Mouse (Mus musculus) small intestine, adult 2 months (tissue): ENCODE data around the gene Olfr641. TPM values are rescaled to one million over a fixed set of nuclear protein-coding genes. Genes with fewer than 3 reads are reported as not detected.

ENCODE experiments used
- H3K27ac ChIP-seq: fragments of 200-500 bp; 2 replicates; pipeline ENCODE4 v1.5.1; 2012; ENCODE audit warnings: low read depth, low read length, control low read depth, inconsistent platforms; ENCODE audit not compliant: insufficient read depth
- H3K27me3 ChIP-seq: fragments of 200-500 bp; 2 replicates; pipeline ENCODE4 v1.6.1; 2012; ENCODE audit warnings: mild to moderate bottlenecking, moderate library complexity, low read length, inconsistent platforms; ENCODE audit not compliant: control insufficient read depth, insufficient read depth
- H3K36me3 ChIP-seq: fragments of 200-500 bp; 2 replicates; pipeline ENCODE4 v1.6.1; 2012; ENCODE audit warnings: mild to moderate bottlenecking, low read length, control low read depth, inconsistent platforms; ENCODE audit not compliant: control insufficient read depth, insufficient read depth
- H3K4me1 ChIP-seq: fragments of 200-500 bp; 2 replicates; pipeline ENCODE4 v1.6.1; 2012; ENCODE audit warnings: low read length, inconsistent platforms, mixed read lengths; ENCODE audit not compliant: control insufficient read depth, insufficient read depth, insufficient read length
- H3K4me3 ChIP-seq: fragments of 200-500 bp; 2 replicates; pipeline ENCODE4 v1.5.1; 2012; ENCODE audit warnings: low read depth, mild to moderate bottlenecking, control low read depth, inconsistent platforms, low read length, moderate library complexity
- CTCF ChIP-seq: fragments of 200-500 bp; IDR thresholded peaks from 2 replicates; pipeline ENCODE4 v1.5.1; 2012; ENCODE audit warnings: low read depth, mild to moderate bottlenecking, control low read depth, inconsistent platforms, low read length, moderate library complexity, mixed read lengths; ENCODE audit not compliant: insufficient replicate concordance, insufficient read length; ENCODE audit errors: extremely low read depth
- POLR2A ChIP-seq: fragments of 200-500 bp; IDR thresholded peaks from 2 replicates; pipeline ENCODE4 v1.6.1; 2012; ENCODE audit warnings: low read depth, mild to moderate bottlenecking, control low read depth, inconsistent platforms, low read length, moderate library complexity
- WGBS: fragments of 180-500 bp; shearing (Covaris S2); methylation state at CpG from one replicate; pipeline ENCODE4 v1.1.7; 2018; 5-methylcytosine and 5-hydroxymethylcytosine counted together
- polyA plus RNA-seq: library from polyadenylated mRNA; depleted of rRNA; stranded (reverse); fragments of >200 nt; gene quantifications from 2 replicates; pipeline ENCODE4 v1.2.3, GENCODE M21; 2012; rRNA removed

The Olfr641 gene
- polyA plus RNA-seq, 1 experiment: not detected

DNA sequence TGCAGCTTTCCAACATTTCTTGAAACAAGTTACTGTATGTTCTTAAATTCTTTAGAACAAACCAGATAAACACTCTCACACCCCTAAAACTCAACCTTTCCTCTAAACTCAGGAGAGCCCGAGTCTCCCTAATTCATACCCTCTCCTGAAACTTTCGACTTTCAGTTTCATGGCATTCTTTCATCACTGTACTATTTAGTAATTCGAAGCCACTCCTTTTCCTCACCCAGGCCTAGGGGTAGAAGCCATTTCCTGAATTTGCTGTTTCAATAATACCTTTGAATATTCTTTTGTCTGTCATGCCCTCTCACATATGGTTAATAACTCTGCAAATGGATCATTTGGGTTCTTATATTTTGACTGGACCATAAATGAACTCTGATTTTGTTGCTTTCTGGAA lies 8.3 kb upstream of the Olfr641 start:
- no peak for TF ChIP-seq POLR2A
- no peak for TF ChIP-seq CTCF
- no peak overlapping the region for H3K4me3 ChIP-seq
- H3K4me1 ChIP-seq: no peaks in the 10 kb centered on the region
- WGBS: 76% methylated on average over 3 of the region's 3 CpGs
- no peaks in the 10 kb centered on the region for H3K36me3 ChIP-seq
- H3K27me3 ChIP-seq: no peaks in the 10 kb centered on the region
- H3K27ac ChIP-seq: no peak overlapping the region

DNA sequence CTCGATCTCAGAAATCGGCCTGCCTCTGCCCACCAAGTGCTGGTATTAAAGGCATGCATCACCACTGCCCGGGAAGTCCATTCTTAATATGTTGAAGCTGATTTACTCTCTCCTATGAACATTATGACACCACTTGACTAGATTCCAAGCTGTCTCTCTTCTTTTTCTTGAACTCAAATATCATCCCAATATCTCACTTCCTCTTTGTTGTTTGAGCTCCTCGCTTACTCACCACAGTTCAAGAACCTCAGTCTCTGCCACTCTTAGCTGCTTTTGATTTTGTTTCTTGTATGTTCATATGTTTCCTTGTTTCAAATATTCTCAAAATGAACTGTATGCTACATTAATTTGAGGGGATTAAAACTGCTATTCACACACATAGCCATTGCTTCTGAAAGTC lies 15.5 kb downstream of the Olfr641 start:
- H3K27me3 ChIP-seq: no peaks in the 10 kb centered on the region
- 82% methylated on average over 4 of the region's 4 CpGs for WGBS
- TF ChIP-seq CTCF (no peak), POLR2A (no peak)
- H3K27ac ChIP-seq: no peak overlapping the region
- H3K4me1 ChIP-seq: no peaks in the 10 kb centered on the region
- no peaks in the 10 kb centered on the region for H3K36me3 ChIP-seq
- no peak overlapping the region for H3K4me3 ChIP-seq

DNA sequence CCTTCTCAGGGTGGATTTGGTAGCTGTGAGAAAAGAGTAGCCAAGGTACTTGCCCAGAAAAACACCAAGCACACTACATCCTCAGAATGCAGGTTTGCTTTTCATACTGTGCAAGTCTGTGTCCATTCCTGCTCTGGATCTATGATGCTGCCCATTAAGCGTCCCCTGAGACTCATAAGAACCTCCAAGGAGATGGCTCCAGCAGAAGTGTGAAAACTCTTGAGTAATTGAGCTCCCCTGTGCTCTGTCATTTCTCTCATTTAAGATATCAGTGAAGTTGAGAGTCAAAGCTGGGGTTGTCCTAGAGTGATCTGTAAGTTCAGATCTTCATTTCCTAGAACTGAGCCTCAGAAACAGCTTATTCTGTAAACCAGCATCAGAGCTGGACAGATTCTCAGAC lies 17.3 kb downstream of the Olfr641 start, which contains the start of gene Olfr642:
Olfr642 (minus strand) TSS at position 101 of the 400 bp plus-strand sequence.
- H3K36me3 ChIP-seq: no peaks in the 10 kb centered on the region
- no peaks in the 10 kb centered on the region for H3K4me1 ChIP-seq
- no peaks in the 10 kb centered on the region for H3K27me3 ChIP-seq
- no peak within 1 kb of the TSS for H3K4me3 ChIP-seq
- no peak for TF ChIP-seq POLR2A
- no peak for TF ChIP-seq CTCF
- 58% methylated on average over 1 of the region's 1 CpGs for WGBS
- no peak within 1 kb of the TSS for H3K27ac ChIP-seq

DNA sequence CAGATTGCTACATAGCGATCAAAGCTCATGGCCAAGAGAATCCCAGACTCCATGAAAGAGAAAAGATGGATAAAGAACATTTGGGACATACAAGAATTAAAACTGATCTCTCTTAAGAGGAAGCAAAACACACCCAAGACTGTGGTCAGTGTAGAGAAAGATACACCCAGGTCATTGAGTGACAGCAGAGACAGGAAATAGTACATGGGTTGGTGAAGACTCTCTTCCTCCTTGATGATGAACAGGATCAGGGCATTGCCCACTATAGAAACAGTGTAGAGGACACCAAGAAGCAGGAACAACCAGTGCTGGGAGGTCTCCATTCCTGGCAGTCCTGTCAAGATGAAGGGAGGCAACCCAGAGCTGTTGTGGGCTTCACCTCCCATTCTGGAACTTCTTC lies 24.0 kb downstream of the Olfr641 start:
- no peak for TF ChIP-seq CTCF
- TF ChIP-seq POLR2A: no peak
- Histone ChIP-seq H3K27ac (no peak overlapping the region), H3K27me3 (no peaks in the 10 kb centered on the region), H3K36me3 (no peaks in the 10 kb centered on the region), H3K4me3 (no peak overlapping the region), H3K4me1 (no peaks in the 10 kb centered on the region)
- 88% methylated on average over 1 of the region's 1 CpGs for WGBS

DNA sequence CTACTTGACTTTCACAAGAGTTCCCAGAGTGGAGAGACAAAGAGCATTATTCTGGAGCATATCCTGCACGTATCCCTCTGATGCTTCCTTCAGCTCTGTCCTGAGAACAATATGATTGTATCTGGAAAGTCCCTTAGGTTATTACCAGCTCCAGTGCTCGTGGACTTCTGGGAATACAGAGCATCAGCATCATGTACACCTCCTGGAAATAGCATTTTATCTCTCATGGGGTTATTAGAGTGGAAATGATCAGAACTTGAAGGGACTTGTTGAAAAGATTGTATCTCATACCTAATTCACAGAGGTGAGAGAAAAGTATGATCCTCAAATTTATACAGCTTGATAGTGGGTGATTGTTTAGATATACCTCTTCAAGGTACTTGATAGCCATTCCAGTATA lies 26.1 kb downstream of the Olfr641 start, which contains the start of gene 4930516K23Rik:
4930516K23Rik (minus strand) TSS at position 101 of the 400 bp plus-strand sequence.
- H3K4me3 ChIP-seq: no peak within 1 kb of the TSS
- no peaks in the 10 kb centered on the region for H3K27me3 ChIP-seq
- no peaks in the 10 kb centered on the region for H3K36me3 ChIP-seq
- H3K4me1 ChIP-seq: no peaks in the 10 kb centered on the region
- TF ChIP-seq CTCF (no peak), POLR2A (no peak)
- no peak within 1 kb of the TSS for H3K27ac ChIP-seq
- WGBS: 50% methylated on average over 2 of the region's 2 CpGs

DNA sequence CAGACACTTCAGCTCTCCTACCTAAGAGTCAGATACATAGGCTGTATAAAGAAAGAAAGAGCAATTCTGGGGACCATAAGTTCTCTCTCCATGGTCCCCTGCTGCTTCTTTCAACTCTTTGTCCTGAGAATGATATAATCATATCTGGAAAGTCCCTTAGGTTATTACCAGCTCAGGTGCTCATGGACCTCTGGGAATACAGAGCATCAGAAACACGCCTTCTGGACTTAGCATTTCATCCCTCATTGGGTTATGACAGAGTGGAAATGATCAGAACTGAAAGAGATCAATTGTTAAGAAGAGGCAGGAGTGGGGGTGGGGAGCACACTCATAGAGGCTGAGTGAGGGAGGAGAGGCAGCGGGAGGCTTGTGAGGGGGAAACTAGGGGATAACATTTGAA lies 36.5 kb downstream of the Olfr641 start, which contains the start of gene Olfr644:
Olfr644 (minus strand) TSS at position 101 of the 400 bp plus-strand sequence.
- TF ChIP-seq POLR2A (no peak), CTCF (no peak)
- H3K4me3 ChIP-seq: no peak within 1 kb of the TSS
- no peaks in the 10 kb centered on the region for H3K36me3 ChIP-seq
- H3K27me3 ChIP-seq: no peaks in the 10 kb centered on the region
- no peak within 1 kb of the TSS for H3K27ac ChIP-seq
- H3K4me1 ChIP-seq: no peaks in the 10 kb centered on the region
- WGBS: 53% methylated on average over 2 of the region's 2 CpGs

DNA sequence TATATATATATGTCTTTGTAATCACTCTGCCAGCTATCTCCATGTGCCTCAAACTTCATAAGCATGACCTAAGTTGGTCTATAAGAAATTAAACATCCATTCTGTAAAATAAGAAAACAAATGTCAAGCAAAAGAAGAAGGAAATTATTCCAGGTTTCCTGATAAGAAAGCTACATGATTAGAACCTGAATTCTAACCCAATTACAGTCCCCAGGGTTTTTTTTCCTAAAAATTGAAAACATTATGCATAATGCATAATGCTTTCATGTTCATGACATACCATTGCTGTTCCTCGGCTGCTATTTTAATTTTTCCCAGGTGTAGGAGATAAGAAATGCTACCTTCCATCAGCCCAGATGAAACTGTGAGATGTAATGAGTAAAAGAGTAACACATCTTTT lies 50.1 kb downstream of the Olfr641 start, which contains the start of gene Olfr645:
Olfr645 (minus strand) TSS at position 101 of the 400 bp plus-strand sequence.
- Histone ChIP-seq H3K36me3 (no peaks in the 10 kb centered on the region), H3K4me3 (no peak within 1 kb of the TSS), H3K27ac (no peak within 1 kb of the TSS), H3K27me3 (no peaks in the 10 kb centered on the region), H3K4me1 (no peaks in the 10 kb centered on the region)
- no peak for TF ChIP-seq CTCF
- no peak for TF ChIP-seq POLR2A
- 58% methylated on average over 1 of the region's 1 CpGs for WGBS

Other genes with a start within 250 kb of the Olfr641 start
- gene Olfr67, start 243.6 kb upstream of the Olfr641 start, polyA plus RNA-seq: not detected in 2 replicates
- 7.2 and 8.9 TPM in 2 replicates for gene Hbb-bt, start 221.4 kb upstream of the Olfr641 start, polyA plus RNA-seq
- 59.9 and 74.9 TPM in 2 replicates for gene Hbb-bs, start 207.3 kb upstream of the Olfr641 start, polyA plus RNA-seq
- not detected in 2 replicates for gene Hbb-bh2, start 194.9 kb upstream of the Olfr641 start, polyA plus RNA-seq
- not detected in 2 replicates for gene Hbb-bh1, start 192.3 kb upstream of the Olfr641 start, polyA plus RNA-seq
- not detected in 2 replicates for gene Hbb-y, start 182.2 kb upstream of the Olfr641 start, polyA plus RNA-seq
- gene Olfr66, start 149.2 kb upstream of the Olfr641 start, polyA plus RNA-seq: not detected in 2 replicates
- gene Olfr64, start 141.0 kb upstream of the Olfr641 start, polyA plus RNA-seq: not detected in 2 replicates
- not detected in 2 replicates for gene Olfr65, start 132.0 kb upstream of the Olfr641 start, polyA plus RNA-seq
- gene Olfr631, start 106.6 kb upstream of the Olfr641 start, polyA plus RNA-seq: not detected in 2 replicates
- not detected in 2 replicates for gene Olfr632, start 101.1 kb upstream of the Olfr641 start, polyA plus RNA-seq
- gene Olfr633, start 91.0 kb upstream of the Olfr641 start, polyA plus RNA-seq: not detected in 2 replicates
- not detected in 2 replicates for gene Olfr635, start 64.3 kb upstream of the Olfr641 start, polyA plus RNA-seq
- not detected in 2 replicates for gene Olfr638, start 36.7 kb upstream of the Olfr641 start, polyA plus RNA-seq
- not detected in 2 replicates for gene Olfr639, start 18.1 kb upstream of the Olfr641 start, polyA plus RNA-seq
- not detected in 2 replicates for gene Olfr640, start 9.9 kb upstream of the Olfr641 start, polyA plus RNA-seq
- not detected in 2 replicates for gene Olfr642, start 17.2 kb downstream of the Olfr641 start, polyA plus RNA-seq
- gene 4930516K23Rik, start 26.0 kb downstream of the Olfr641 start, polyA plus RNA-seq: not detected in 2 replicates
- not detected in 2 replicates for gene Olfr644, start 36.4 kb downstream of the Olfr641 start, polyA plus RNA-seq
- not detected in 2 replicates for gene Olfr645, start 50.0 kb downstream of the Olfr641 start, polyA plus RNA-seq
- not detected in 2 replicates for gene Olfr646, start 69.4 kb downstream of the Olfr641 start, polyA plus RNA-seq
- not detected in 2 replicates for gene Ubqln5, start 94.4 kb downstream of the Olfr641 start, polyA plus RNA-seq
- gene Olfr643, start 102.0 kb downstream of the Olfr641 start, polyA plus RNA-seq: not detected in 2 replicates
- gene Ubqln3, start 107.8 kb downstream of the Olfr641 start, polyA plus RNA-seq: not detected in 2 replicates
- not detected in 2 replicates for gene Ubqlnl, start 115.1 kb downstream of the Olfr641 start, polyA plus RNA-seq
- not detected in 2 replicates for gene Olfm5, start 129.4 kb downstream of the Olfr641 start, polyA plus RNA-seq
- not detected in 2 replicates for gene Olfr648, start 147.9 kb downstream of the Olfr641 start, polyA plus RNA-seq
- not detected in 2 replicates for gene Olfr649, start 160.5 kb downstream of the Olfr641 start, polyA plus RNA-seq
- gene Trim6, start 183.3 kb downstream of the Olfr641 start, polyA plus RNA-seq: 0.44 and 0.61 TPM in 2 replicates
- 2.1 and 5.8 TPM in 2 replicates for gene Trim34a, start 209.0 kb downstream of the Olfr641 start, polyA plus RNA-seq